Mouse (Mus musculus) cerebellum, postnatal 25 days (tissue): ENCODE results near the gene Sart3.

Source experiments
- DNase-seq, 2 experiments: peaks; one replicate each; pipeline ENCODE4 v3.0.0; 2021; ENCODE audit warnings: mixed read lengths in 2 of 2

Sart3 gene

GRCm38 (mm10) chr5:113764426-113764825 is 7.9 kb downstream of the Sart3 start:
- DNase-seq = no peak

- DNase-seq = no peak
Observed at GRCm38 (mm10) chr5:113761585-113761984, 10.7 kb downstream of the Sart3 start.

GRCm38 (mm10) chr5:113755347-113756030 is 16.8 kb downstream of the Sart3 start:
- no peak for DNase-seq

GRCm38 (mm10) chr5:113751521-113752157 is 20.7 kb downstream of the Sart3 start:
- peak; percentile 59 for DNase-seq

DNA sequence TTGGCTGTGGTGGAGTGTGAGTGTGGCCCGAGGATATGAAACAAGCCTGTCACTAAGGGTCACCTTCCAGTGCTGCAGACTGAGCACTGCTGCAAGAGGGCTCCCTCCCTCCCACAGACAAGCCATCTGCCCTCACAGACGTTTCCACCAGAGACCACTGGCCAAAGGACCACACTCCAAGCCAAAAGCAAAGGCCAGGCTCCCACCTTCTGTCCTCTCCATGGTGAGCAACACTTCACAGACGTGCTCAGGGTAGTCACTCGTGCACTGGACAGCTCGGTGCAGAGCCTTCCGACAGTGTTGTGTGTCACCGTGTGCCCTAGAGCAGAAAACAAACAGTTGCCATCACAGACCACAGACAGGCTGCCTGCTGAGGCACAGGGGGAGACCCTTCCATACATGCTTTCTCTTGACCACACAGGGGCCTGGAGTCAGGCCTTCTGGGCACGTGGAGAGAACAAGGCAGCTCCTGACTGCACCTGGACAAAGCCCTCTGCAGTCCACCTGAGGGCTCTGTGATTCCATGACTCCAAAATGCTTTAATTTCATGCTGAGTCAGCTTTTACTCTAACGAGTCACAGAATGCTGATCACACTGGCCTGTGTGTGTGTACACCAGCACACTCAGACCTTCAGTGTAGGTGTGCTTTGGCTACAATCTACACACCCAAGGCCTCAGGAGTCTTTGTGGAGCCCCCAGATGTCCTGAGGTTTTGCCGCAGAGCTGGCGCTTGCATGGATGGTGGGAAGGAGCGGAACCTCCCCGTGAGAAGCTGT is 23.6 kb downstream of the Sart3 start:
- peak; percentile 66 to 76 for DNase-seq

DNA sequence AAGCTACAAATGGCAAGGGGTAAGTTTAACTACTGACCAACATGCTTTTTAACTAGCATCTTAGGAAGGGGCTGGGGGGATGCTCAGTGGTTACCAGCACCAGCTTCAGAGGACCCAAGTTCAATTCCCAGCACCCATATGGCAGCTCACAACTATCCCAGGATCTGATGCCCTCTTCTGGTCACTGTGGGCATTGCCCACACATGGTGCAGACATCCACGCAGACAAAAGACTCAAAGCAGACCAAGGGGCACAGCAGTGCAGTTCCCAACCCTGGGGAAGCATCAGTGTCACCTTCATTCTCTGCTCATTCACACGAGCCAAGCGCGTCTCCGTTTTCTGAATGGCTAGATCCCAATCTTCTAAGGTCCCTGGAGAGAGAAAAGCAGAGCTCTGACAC is 24.7 kb downstream of the Sart3 start:
- DNase-seq = no peak

- no peak for DNase-seq
Observed at GRCm38 (mm10) chr5:113737607-113738237, 34.6 kb downstream of the Sart3 start.

- DNase-seq = peak; percentile 28 to 60
Observed at GRCm38 (mm10) chr5:113736522-113737164, 35.7 kb downstream of the Sart3 start.

DNA sequence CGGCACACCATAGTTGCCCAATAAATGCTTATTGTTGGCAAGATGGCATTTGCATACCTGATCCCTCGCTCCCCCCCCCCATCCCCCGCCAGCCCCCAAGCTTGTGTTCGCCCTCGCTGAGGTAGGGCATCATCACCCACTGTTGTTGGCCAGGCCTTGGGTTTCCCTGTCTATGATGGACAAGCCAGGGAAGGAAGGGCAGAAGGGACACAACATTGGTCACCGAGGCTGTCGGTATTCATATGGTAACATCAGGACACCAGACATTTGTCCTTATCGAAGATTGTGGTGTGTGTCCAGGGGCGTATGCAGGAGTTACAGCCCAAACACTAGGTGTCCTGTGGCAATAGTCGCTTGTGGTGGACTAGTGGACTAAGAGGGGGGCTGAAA is 36.2 kb downstream of the Sart3 start:
- no peak for DNase-seq

DNA sequence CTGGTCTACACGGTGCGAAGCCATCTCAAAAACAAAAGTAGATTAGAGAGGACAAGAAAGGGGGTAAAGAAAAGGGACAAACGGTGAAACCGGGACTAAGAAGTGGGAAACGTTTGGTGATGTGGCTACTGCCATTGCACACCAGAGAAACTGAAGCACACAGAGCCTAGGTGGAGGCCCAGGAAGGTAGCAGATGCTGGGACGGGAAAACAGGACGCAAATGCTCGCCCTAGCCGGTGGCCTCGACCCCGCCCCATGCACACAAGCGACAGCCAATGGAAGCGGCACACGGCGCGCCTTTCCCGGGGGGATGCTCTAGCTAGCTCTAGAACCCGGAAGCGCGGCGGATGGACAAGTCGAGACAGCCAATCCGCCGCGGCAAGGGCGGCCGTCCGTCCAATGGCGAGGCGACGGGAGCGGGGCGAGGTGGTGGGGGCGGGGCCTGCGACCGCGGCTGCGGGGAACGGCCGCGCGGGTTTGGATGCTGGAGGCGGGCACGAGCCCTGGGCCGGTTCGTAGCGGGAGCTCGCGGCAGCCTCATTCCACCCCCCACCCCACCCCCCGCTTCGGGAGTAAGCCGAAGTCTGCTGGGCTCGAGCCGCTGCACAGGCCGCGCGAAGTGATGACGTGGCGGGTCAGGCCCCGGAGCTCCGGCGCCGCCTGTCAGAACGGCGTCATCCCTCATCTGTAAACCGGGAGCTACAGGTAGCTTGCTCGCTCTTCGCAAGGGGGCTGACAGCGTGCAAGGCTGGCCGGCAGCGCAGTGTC is 36.8 kb downstream of the Sart3 start, which contains the start of gene Ficd:
TSS of gene Ficd (plus strand) at position 459 of the 768 bp plus-strand sequence.
- peak; percentile 93 to 96 for DNase-seq

DNA sequence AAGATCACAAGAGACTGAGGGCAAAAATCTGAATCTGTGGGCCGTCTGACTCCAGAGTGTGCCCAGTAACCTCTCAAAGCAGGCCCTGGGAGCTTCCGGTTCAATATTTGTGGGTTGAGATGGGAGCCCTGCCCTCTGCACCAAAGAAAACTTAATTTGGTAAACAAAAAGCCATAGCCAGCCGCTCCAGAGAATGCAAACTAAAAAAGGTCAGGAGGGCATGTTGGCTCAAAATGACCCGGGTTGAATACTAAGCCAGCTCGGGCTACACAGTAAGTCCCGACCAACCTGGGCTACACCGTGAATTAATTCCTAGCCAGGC is 37.3 kb downstream of the Sart3 start:
- no peak for DNase-seq

GRCm38 (mm10) chr5:113734376-113734775 is 37.9 kb downstream of the Sart3 start:
- DNase-seq = no peak

DNA sequence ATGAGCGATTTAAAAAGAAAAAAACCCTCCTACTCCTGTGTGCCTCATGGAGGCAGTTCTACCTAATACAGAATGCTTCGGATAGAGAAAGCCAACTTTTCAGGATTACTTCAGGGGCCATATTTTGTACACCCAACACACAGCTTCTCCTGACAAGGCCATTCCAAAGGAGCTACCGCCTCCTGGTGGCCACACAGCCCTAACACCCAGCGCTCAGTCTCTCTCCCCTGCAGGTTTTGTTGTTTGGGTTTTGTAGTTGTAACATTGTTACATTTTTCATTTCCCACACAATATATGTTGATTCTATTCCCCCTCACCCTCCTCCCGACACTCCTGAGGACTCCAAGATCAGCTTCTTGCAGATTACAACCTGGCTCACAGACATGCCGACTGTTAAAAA is 40.1 kb downstream of the Sart3 start:
- peak; percentile 81 to 90 for DNase-seq

DNA sequence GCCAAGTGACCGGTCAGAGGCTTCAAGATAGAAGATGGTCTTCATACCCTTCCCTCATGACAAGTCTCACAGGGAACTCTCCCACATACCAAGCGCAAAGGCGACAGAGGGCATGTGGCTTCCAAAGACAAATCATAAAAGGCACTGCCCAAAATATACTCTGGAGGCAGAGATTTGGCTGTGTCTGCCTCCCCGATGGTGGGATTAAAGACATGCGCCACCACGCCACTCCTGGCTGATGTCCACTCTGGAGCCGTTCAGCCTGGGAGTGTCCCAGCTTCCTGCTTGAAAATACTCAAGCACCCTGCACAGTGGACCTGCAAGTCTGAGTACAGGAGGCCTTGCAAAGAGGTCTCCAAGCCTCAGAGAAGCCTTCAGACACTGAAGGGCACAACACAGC is 41.1 kb downstream of the Sart3 start:
- DNase-seq = peak; percentile 54

DNA sequence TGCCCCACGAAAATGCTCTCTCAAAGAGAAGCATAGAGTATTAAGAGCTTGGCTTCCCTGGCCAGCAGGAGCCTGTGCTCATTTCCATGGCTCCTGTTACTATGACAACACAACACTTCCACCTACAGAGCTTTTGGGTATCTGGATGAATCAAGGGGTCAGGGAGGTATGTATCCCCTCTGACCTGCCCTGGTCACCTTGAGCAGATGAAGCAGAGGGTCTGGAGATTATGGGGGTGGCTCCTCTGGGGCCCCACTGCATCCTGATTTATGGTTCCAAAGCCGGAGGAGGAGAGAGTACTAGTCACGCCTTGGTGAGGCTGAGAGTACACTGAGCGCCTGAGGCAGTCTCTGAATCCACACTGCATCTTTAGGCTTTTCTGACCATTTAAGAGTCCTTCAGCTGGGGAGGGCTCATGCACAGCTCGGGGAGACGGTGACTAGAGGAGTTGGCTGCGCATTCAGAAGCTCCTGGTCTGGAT is 41.6 kb downstream of the Sart3 start:
- DNase-seq = peak; percentile 44 to 59

DNA sequence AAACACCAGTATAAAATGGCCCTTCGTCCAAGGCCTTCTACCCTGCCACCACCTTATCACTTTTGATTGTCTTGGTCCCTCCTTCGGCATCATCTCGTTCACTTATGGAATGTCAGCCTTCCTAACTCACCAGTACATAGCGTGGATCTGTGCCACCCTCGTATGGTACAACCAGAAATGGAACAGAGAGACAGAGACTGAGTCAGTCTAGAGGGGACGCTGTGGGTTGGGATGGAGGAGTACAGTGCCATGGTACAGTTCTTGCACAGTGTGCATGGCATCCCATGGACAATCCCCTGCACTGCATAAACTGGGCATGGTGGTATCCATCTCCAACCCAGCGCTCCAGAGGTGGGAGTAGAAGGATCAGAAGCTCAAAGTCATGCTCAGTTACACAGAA is 43.6 kb downstream of the Sart3 start:
- DNase-seq = peak in 1 of 2 experiments; percentile 47

DNA sequence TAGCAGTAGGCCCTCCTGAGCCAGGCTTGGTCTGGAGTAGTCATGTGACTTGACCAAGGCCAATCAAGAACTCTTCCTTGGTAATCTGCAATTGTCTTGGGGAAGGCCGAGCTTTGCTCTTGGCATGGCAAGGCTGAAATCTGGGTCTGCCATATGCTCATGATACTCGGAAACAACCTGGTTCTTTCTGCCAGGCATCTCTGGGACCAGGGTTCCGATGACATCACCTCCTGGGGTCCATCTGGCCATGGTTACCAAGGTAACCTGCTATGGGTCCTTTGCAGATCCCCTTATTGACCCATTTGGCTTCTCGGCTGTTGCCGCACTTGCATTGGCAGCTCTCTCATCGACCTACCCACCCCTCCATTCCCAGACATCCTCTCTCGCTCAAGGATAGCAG is 44.3 kb downstream of the Sart3 start:
- DNase-seq = peak; percentile 93 to 94

DNA sequence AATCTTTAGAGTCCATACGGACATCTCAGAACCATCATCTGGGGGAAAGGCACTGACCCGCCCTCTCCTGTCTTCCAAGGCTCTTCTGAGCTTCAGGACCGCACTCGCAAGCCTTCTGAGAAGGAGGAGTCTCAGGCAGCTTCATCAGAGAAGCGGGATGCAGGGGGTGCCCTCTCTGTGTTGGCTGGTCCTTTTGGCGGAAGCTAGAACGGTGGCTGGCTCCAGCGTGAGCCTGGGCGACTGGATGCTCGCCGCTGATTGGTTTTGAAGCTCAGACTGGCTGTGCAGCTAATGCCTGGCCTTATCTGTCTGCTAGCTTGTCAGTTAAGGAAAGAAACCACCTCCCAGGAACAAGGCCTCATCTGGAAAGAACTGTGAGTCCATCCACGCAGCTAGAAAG is 45.1 kb downstream of the Sart3 start:
- DNase-seq = peak; percentile 84 to 86

GRCm38 (mm10) chr5:113726618-113727017 is 45.7 kb downstream of the Sart3 start:
- DNase-seq = peak; percentile 74 to 79

- peak; percentile 36 to 42 for DNase-seq
Observed at GRCm38 (mm10) chr5:113725417-113725816, 46.9 kb downstream of the Sart3 start.

DNA sequence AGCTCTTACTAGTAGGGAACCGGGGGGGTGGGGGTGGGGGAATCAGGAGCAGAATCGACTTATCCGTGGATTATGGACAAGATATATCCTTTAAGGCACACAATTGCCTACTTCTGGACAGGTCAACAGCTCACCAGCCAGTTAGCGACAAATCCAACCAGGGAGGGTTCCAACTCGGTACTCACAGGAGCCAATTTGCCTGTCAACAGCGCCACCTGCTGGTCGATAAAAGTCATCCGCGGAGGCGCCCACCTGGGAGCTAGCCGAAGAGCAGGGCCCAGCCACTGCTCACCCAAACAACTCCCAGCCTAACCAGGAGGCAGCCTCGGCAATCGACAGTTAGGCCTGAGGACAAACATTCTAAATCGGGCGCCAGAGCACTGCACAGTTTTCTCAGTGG is 47.9 kb downstream of the Sart3 start, which contains the start of gene 1700069L16Rik:
TSS of gene 1700069L16Rik (minus strand) at position 327 of the 400 bp plus-strand sequence.
- DNase-seq = peak; percentile 96 to 97
